Mouse (Mus musculus): ENCODE measurements around the gene Hoxc8. TPM values are rescaled to one million over a fixed set of nuclear protein-coding genes. Genes with fewer than 3 reads are reported as not detected.

Hoxc8 gene
- total RNA-seq, 2 experiments from 2014 or later: not detected

GRCm38 (mm10) chr15:102965003-102965891 lies 25.2 kb upstream of the Hoxc8 start:
- ATAC-seq (ENCODE audit: poor library complexity, severe bottlenecking): no peak

GRCm38 (mm10) chr15:102965892-102966775 lies 24.3 kb upstream of the Hoxc8 start:
- peak; percentile 77 for ATAC-seq (ENCODE audit: poor library complexity, severe bottlenecking)

- ATAC-seq (ENCODE audit: poor library complexity, severe bottlenecking): no peak
Measured at GRCm38 (mm10) chr15:102966776-102967311, 23.6 kb upstream of the Hoxc8 start, which contains the start of gene Hoxc10. Hoxc10 (plus strand) TSS chr15:102966796.

DNA sequence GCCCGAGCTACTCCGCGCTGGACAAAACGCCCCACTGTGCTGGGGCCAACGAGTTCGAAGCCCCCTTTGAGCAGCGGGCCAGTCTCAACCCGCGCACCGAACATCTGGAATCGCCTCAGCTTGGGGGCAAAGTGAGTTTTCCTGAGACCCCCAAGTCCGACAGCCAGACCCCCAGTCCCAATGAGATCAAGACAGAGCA lies 23.2 kb upstream of the Hoxc8 start, which contains the start of gene Hoxc5:
Gene Hoxc5, plus strand, starts transcription at position 132 of the 199 bp plus-strand sequence.
- ATAC-seq (ENCODE audit: poor library complexity, severe bottlenecking): no peak

- no peak for ATAC-seq (ENCODE audit: poor library complexity, severe bottlenecking)
Measured at GRCm38 (mm10) chr15:102967511-102968397, 22.7 kb upstream of the Hoxc8 start.

- no peak for ATAC-seq (ENCODE audit: poor library complexity, severe bottlenecking)
Measured at GRCm38 (mm10) chr15:102969296-102969695, 21.1 kb upstream of the Hoxc8 start.

GRCm38 (mm10) chr15:102970740-102971139 lies 19.7 kb upstream of the Hoxc8 start:
- no peak for ATAC-seq (ENCODE audit: poor library complexity, severe bottlenecking)

DNA sequence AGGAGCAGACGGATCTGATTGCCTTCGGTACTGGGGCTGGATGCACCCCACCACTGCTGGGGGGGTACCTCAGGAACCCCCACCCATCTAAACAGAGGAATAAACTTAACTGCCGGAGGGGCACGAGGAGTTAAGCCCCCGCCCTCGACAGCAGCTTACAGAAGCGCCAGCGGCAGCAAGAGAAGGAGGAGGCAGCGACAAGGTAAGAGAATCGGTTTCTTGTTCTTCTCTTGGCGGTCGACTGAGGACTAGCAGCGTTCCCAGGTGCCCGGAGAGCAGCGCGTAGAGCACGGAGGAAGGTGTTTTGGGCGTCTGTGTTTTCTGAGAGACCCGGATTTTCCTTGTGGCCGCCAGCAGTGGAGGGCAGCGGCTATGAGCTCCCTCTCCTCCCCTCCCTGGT lies 18.2 kb upstream of the Hoxc8 start:
- no peak for ATAC-seq (ENCODE audit: poor library complexity, severe bottlenecking)

GRCm38 (mm10) chr15:102972753-102973152 lies 17.7 kb upstream of the Hoxc8 start:
- no peak for ATAC-seq (ENCODE audit: poor library complexity, severe bottlenecking)

GRCm38 (mm10) chr15:102975034-102975433 lies 15.4 kb upstream of the Hoxc8 start:
- no peak for ATAC-seq (ENCODE audit: poor library complexity, severe bottlenecking)

DNA sequence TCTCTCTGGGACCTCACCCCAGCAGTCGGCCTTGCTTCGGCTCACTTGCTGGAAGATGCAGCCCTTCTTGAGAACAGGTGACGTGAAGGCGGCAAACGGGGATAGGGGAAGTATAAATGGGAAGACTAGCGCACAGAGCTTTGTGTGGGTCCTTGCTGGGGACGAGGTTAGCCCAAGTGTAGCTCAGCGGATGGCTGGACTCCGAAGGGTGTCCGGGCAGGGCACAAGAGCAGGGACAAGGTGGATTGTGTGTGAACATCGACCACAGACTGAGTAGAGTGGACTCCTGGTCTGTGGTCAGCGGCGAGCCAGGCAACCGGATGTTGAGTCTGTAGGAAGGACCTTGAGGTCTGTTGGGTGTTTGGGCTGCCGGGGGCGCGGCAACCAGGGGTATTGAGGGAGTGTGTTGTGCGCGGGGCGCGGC lies 14.7 kb upstream of the Hoxc8 start:
- no peak for ATAC-seq (ENCODE audit: poor library complexity, severe bottlenecking)

- ATAC-seq (ENCODE audit: poor library complexity, severe bottlenecking): no peak
Measured at GRCm38 (mm10) chr15:102976171-102976570, 14.2 kb upstream of the Hoxc8 start, which contains the start of gene Hoxc9. Hoxc9 (plus strand) TSS chr15:102976439.

DNA sequence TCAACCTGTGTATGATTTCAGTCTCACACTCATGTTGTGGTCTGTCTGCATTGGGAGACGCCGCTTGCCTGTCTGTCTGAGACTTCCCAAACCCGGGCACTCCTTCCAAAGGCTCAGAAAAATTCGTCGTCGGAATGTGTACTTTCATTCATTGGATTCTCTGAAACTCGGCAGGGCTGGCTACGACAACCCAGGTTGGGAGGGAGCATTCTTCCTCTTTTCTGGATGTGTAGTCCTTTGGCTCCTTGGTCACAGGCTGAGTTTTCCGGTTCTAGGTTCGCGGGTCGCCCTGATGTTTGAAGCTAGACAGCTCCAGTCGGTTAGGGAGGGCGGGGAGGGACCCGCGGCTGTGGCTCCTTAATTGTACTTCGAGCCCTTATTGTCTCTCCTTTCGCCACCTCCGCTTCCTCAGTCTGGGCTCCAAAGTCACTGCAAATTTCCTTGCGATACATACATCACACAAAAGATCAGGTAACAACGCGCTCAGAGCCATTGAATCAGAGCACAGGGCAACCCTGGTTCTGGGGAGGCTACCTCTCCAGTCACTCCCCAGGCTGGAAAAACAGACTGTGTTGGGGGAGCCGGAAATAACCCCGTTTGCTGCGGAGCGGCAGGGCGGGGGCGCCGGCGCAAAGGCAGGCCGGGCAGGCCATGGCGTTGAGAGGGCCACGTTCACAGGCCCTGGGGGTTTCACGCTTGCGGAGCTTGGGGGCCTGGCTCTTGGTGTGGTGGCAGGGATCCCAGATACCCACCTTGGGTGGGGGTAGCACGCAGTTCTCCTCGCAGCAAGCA lies 13.6 kb upstream of the Hoxc8 start:
- no peak; the same call in 1 of the 2 replicates for ATAC-seq (ENCODE audit: poor library complexity, severe bottlenecking)

- ATAC-seq (ENCODE audit: poor library complexity, severe bottlenecking): no peak
Measured at GRCm38 (mm10) chr15:102977423-102977974, 12.9 kb upstream of the Hoxc8 start.

GRCm38 (mm10) chr15:102978615-102979515 lies 11.5 kb upstream of the Hoxc8 start:
- ATAC-seq (ENCODE audit: poor library complexity, severe bottlenecking): no peak

- no peak for ATAC-seq (ENCODE audit: poor library complexity, severe bottlenecking)
Measured at GRCm38 (mm10) chr15:102979936-102980335, 10.5 kb upstream of the Hoxc8 start.

- no peak for ATAC-seq (ENCODE audit: poor library complexity, severe bottlenecking)
Measured at GRCm38 (mm10) chr15:102980352-102980751, 10.1 kb upstream of the Hoxc8 start.

GRCm38 (mm10) chr15:102980912-102981311 lies 9.5 kb upstream of the Hoxc8 start:
- ATAC-seq (ENCODE audit: poor library complexity, severe bottlenecking): no peak

Data from megakaryocyte, adult 5-6 weeks (primary cell).